Comparison of ENCODE assay signal across 25 mouse cellular contexts in the genomic region with DNA sequence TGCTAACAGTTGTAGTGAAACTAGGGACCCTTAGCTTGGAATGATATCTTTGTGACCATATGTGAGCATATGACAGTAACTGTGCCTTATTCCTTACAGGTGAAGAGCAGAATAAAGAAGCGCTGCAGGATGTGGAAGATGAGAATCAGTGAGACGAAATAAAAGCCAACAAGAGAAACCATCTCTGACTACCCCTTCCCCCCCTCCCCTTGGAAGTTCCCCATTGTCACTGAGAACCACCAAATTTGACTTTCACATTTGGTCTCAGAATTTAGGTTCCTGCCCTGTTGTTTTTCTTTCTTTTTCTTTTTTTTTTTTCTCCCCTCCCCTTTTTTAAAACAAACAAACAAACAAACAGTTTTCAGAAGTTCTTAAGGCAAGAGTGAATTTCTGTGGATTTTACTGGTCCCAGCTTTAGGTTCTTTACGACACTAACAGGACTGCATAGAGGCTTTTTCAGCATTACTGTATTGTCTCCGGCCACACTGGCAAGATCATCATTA. TPM values are rescaled to one million over a fixed set of nuclear protein-coding genes. Genes with fewer than 3 reads are reported as not detected.
"Had no signal": no experiment of that assay in that cellular context is flagged by ENCODE, and none has a peak within 500 bp of the region (broad histone marks: within the 10 kb centered on the region; RNA-seq: fewer than 3 reads in every experiment).

No protein-coding gene starts in this region.

- H3K4me3 ChIP-seq: heart, adult 2 months; heart, embryonic 13.5 days; heart, embryonic 15.5 days; hindbrain, embryonic 13.5 days; hindbrain, embryonic 15.5 days; intestine, embryonic 15.5 days; kidney, embryonic 15.5 days; left cerebral cortex, adult 2 months; limb, embryonic 10.5 days; limb, embryonic 12.5 days; liver, embryonic 13.5 days; liver, embryonic 15.5 days had no signal

- H3K27ac ChIP-seq: heart, adult 2 months; heart, embryonic 13.5 days; heart, embryonic 15.5 days; hindbrain, embryonic 13.5 days; hindbrain, embryonic 15.5 days; hindbrain, postnatal 0 days; intestine, embryonic 15.5 days; kidney, embryonic 15.5 days; kidney, postnatal 0 days; left cerebral cortex, adult 2 months; limb, embryonic 10.5 days; limb, embryonic 12.5 days; liver, embryonic 13.5 days; liver, embryonic 15.5 days had no signal

- DNase-seq: gastrocnemius, postnatal 10 days; heart, adult 11 months; heart, adult 2 months; heart, postnatal 14 days; heart, postnatal 36 days; kidney, adult 18-20 months; kidney, adult 8-10 months; kidney, postnatal 14 days; kidney, postnatal 36 days; layer of hippocampus, adult 9-11 months; liver; liver, embryonic 13.5 days had no signal

RNA-seq across cellular contexts. Expression of gene Doc2b, which starts 31.3 kb away (rescaled TPM):
- total RNA-seq: hematopoietic stem cell, adult 5-6 weeks had no signal
